Mouse (Mus musculus): Measurements from ENCODE around the gene Sppl3.
A peak's percentile ranks its signal among the peaks of the same experiment; 100 is the strongest.

The Sppl3 gene

GRCm38 (mm10) chr5:115129328-115129727, 118.4 kb downstream of the Sppl3 start:
- no peak for DNase-seq

DNA sequence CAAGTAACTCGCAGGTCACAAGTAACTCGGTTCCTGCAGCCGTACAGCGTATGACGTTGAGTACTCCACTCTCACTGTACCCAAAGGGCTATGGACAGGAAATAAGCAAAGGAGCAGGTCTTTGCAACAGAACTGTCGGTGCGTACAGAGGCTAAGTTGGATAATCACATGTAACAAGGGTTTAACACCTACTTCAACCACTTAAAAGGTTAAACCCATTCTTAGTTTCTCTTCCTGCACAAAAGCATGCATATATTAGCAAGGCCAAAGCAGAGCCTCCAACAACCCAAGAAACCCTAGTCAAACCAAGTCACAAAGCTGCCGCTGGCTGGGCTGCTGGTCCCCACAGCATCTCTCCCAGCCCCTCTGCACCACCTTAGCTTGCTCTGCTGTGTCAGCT, 121.5 kb downstream of the Sppl3 start:
- no peak for DNase-seq

DNA sequence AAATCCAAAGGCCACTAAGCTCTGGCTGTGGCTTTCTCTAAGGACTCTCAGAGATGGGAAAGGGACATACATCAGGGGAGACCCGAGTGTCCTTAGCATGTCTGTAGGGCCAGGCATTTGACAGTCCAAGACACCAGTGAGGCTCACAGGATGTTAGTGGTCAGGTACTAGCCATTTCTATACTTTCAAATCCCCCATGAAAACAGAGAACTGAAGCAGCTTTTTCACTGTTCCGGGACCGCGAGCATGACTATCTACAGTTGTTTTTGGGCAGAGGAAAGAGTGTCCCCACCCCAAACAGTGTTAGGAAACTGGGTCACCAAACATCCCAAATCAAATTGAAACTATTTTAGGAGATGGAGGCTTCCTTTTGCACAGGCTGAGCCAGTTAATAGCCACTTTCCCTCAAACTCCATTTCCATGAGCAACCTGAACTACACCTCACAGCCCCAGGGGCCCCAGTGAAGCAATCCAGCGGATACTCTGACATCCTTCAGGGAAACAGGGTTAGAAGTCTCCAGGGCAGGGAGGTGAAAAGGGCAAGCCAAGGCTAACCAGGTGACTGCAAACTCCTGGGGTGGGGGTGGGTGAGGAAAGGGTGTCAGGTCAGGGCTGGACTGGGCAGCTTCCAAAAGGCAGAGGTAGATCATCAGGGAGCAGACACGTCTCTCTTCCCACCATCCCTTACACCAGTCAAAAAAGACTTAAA, 122.6 kb downstream of the Sppl3 start:
- DNase-seq, result no peak

- peak; percentile 88 to 94 for DNase-seq
Measured at GRCm38 (mm10) chr5:115134234-115135165, 123.6 kb downstream of the Sppl3 start, which contains the start of gene Unc119b. TSS of gene Unc119b (minus strand) at chr5:115134975.

DNA sequence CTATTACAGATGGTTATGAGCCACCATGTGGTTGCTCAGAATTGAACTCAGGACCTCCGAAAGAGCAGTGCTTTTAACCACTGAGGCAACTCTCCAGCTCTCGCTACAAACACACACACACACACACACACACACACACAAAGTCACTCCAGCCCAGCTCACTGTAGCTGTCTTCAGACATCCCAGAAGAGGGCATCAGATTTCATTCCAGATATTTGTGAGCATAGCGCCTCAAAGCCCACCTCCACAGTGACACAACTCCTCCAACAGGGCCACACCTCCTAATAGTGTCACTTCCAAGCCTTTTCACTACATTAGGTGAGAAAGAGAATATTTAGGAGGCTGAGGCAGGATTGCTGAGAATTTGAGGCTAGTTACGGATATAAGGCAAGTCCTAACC, 128.2 kb downstream of the Sppl3 start:
- no peak for DNase-seq

DNA sequence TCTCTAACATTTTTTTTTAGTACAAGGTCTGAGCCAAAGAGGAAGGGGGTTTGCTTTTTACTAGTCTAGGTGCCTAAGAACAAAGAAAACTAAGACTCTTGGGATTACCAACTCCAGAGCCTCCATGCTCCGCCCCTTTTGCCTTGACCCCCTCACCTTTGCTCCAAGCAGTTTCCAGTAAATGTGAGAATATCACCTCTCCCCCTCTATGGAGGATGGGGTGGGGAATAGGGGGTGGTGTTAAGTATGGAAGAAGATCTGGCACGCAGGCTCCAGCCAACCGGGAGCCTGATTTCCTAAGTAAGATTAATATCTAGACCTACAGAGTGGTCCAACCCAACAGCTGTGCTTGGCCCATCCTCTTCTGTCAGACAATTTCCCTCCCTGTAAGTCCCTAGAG, 129.8 kb downstream of the Sppl3 start:
- no peak for DNase-seq

- no peak for DNase-seq
Measured at GRCm38 (mm10) chr5:115142166-115142697, 131.3 kb downstream of the Sppl3 start.

GRCm38 (mm10) chr5:115143552-115143951, 132.6 kb downstream of the Sppl3 start:
- peak; percentile 51 to 56 for DNase-seq

- DNase-seq, result no peak
Measured at GRCm38 (mm10) chr5:115144471-115144870, 133.5 kb downstream of the Sppl3 start.

- no peak for DNase-seq
Measured at GRCm38 (mm10) chr5:115145253-115145968, 134.5 kb downstream of the Sppl3 start.

GRCm38 (mm10) chr5:115145976-115146746, 135.2 kb downstream of the Sppl3 start:
- DNase-seq, result no peak

DNA sequence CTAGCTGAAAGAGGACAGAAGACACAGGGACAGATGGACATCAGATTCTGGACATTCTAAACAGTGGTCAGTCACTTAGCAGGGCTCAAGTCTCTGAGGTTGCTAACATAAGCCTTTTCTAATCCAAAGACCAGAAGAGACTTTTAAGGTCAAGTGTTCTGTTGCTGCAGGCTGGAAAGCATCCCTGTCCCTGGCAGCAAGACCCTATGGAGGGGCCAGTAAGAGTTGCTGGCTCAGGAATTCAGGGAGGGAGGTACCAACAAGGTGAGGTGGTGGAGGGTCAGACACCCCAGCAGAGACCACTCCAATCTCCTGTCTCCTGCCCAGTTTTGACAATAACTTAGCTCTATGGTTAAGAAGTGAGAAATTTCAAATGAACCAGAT, 135.8 kb downstream of the Sppl3 start:
- DNase-seq, result no peak

DNA sequence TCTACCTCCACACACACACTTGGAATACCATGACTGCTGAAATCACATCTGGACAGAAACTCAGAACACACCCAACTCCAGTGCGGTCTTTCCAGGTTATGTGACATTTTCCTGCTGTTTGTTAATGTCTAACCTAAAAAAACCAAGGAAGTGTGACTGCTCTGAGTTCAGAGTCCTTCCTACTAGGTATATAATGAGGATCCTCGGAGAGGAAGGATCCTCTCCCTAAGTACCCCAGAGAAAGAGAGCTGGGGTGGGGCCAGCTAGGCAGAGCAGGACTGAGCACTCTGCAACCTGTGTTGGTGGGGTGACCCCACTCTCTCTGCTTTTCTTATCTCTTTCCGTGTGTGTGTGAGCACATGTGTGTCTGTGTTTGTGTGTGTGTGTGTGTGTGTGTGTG, 136.5 kb downstream of the Sppl3 start:
- DNase-seq, result no peak

- no peak for DNase-seq
Measured at GRCm38 (mm10) chr5:115148378-115148777, 137.4 kb downstream of the Sppl3 start.

All from cerebellum, adult 18-20 months (tissue).